Mouse (Mus musculus): ENCODE results near the gene Spns3. TPM values are rescaled to one million over a fixed set of nuclear protein-coding genes. Genes with fewer than 3 reads are reported as not detected.

The Spns3 gene
- polyA plus RNA-seq, 1 experiment from 2014 or later: 0.19 TPM

DNA sequence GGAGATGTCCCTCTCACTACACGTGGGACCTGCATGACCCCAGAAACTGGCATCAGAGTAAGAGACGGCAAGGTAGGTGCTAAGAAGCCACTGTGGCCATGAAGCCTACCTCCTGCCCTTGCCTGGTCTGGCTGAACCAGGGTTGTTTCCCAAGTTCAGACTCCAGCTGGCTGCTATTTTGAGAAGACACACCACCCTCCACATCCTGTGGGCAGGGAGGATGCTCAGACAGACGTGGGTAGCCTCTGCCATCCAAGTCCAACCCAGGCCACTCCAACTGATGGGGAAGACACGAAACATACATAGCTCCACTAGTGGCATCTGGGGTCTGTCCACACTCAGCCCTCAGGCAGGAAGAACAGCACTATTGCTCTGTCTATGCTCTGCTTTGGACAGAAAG lies 80.3 kb downstream of the Spns3 start:
- 56% methylated on average over 4 of the region's 4 CpGs for WGBS
- no peak for ATAC-seq (ENCODE audit: insufficient number of reproducible peaks, low FRiP score)
- peak overlapping the region; percentile 63; the same call in 1 of the 2 replicates for H3K27ac ChIP-seq (ENCODE audit: poor library complexity, severe bottlenecking)
- no peaks in the 10 kb centered on the region for H3K36me3 ChIP-seq
- no peaks in the 10 kb centered on the region for H3K9me3 ChIP-seq (replicated peaks)
- H3K4me2 ChIP-seq: no peak overlapping the region
- no peaks in the 10 kb centered on the region for H3K27me3 ChIP-seq (replicated peaks)
- no peak overlapping the region for H3K4me3 ChIP-seq
- peaks cover 57% of the 10 kb centered on the region for H3K4me1 ChIP-seq (replicated peaks)
- no peak overlapping the region for H3K9ac ChIP-seq

GRCm38 (mm10) chr11:72469217-72469616 lies 81.1 kb downstream of the Spns3 start:
- H3K4me2 ChIP-seq: no peak overlapping the region
- no peaks in the 10 kb centered on the region for H3K9me3 ChIP-seq (replicated peaks)
- H3K4me1 ChIP-seq (replicated peaks): peaks cover 50% of the 10 kb centered on the region
- WGBS: 20% methylated on average over 5 of the region's 5 CpGs
- ATAC-seq (ENCODE audit: insufficient number of reproducible peaks, low FRiP score): peak; percentile 81
- peak overlapping the region; percentile 63 for H3K27ac ChIP-seq (ENCODE audit: poor library complexity, severe bottlenecking)
- H3K36me3 ChIP-seq: no peaks in the 10 kb centered on the region
- H3K27me3 ChIP-seq (replicated peaks): no peaks in the 10 kb centered on the region
- H3K4me3 ChIP-seq: no peak overlapping the region
- H3K9ac ChIP-seq: no peak overlapping the region

- no peak overlapping the region for H3K4me3 ChIP-seq
- H3K9ac ChIP-seq: no peak overlapping the region
- no peaks in the 10 kb centered on the region for H3K27me3 ChIP-seq (replicated peaks)
- H3K9me3 ChIP-seq (replicated peaks): no peaks in the 10 kb centered on the region
- peaks cover 50% of the 10 kb centered on the region for H3K4me1 ChIP-seq (replicated peaks)
- no peak for ATAC-seq (ENCODE audit: insufficient number of reproducible peaks, low FRiP score)
- WGBS: 76% methylated on average over 5 of the region's 5 CpGs
- H3K27ac ChIP-seq (ENCODE audit: poor library complexity, severe bottlenecking): peak overlapping the region; percentile 63
- H3K36me3 ChIP-seq: no peaks in the 10 kb centered on the region
- H3K4me2 ChIP-seq: no peak overlapping the region
These were observed 81.8 kb downstream of the Spns3 start for GRCm38 (mm10) chr11:72468525-72468924.

DNA sequence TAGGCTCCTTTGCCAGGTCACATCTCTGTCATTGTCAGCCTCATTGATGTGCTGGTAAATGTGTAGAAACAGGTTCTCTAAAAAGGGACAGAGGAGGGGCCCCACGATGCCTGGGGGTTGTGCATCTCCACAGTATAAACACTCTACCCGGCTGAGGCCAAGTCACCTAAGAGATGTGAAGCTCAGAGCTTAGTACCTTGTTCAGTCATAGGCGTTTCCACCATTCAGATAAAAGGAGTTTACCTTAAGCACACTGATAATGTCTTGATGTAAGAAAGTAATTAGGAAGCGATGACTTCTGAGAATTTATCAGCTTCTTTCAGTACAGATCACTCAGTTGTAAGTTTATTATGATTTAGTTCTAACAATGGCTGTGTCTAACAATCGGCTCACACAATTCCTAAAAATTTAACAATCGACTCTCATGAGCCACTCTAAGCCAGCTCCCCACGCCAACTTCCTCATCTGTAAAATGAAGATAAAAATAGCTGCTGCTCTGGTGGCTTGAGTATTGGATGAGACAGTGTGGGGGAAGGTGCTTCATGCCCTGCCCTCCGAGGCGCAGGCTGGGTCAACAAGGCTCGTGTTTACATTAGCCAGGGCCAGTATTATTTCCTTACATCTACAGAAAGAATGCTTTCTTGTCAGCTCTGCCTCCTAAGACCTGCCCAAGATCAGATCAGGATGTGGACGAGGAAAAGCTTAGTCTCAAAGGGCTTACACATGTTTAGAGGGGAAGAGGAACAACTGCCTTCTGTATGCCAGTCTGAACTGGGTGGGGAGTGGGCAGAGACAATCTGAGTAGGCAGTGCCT lies 83.4 kb downstream of the Spns3 start:
- peak; percentile 56 for ATAC-seq (ENCODE audit: insufficient number of reproducible peaks, low FRiP score)
- Histone ChIP-seq H3K4me3 (no peak overlapping the region), H3K9ac (peak overlapping the region; percentile 32; the same call in 1 of the 2 replicates), H3K36me3 (no peaks in the 10 kb centered on the region), H3K27ac (ENCODE audit: poor library complexity, severe bottlenecking) (peak overlapping the region; percentile 71), H3K4me2 (peak overlapping the region; percentile 38), H3K9me3 (replicated peaks) (no peaks in the 10 kb centered on the region), H3K4me1 (replicated peaks) (peaks cover 54% of the 10 kb centered on the region), H3K27me3 (replicated peaks) (no peaks in the 10 kb centered on the region)
- WGBS: 18% methylated on average over 11 of the region's 11 CpGs

DNA sequence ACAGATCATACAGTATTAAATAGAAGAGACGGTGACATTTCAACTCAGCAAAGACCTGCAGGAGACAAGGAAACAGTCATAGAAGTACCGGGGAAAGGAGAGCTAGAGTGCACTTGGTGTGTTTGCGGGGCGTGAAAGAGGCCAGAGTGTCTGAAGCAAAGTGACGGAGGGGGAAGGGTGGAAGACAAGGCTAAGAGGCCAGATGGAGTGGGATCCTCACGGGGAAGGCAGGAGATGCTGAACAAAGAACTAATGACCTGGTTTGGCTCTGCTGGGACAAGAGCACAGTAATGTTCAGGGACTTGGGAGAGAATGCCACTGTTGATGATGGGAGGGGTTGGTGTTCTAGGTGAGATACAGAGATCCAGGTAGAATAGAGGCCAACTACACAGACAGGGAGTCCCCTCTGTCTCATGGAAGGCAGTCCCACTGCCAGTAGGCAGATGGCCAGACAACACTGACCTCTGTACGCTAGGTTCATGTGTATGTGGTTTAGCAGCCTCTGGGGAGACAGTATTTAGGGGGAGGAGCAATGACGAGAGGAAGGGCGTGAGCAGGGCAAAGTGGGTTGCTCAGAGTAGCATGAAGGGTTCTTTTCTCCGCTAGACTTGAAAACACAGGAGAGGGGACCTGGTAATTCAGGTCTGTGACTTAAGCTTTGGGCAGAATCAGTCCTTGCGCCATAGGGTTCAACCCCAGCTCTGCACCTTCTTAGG lies 84.2 kb downstream of the Spns3 start:
- no peaks in the 10 kb centered on the region for H3K9me3 ChIP-seq (replicated peaks)
- ATAC-seq (ENCODE audit: insufficient number of reproducible peaks, low FRiP score): no peak
- peaks cover 56% of the 10 kb centered on the region for H3K4me1 ChIP-seq (replicated peaks)
- H3K9ac ChIP-seq: no peak overlapping the region
- no peaks in the 10 kb centered on the region for H3K36me3 ChIP-seq
- H3K27me3 ChIP-seq (replicated peaks): no peaks in the 10 kb centered on the region
- H3K4me2 ChIP-seq: no peak overlapping the region
- H3K27ac ChIP-seq (ENCODE audit: poor library complexity, severe bottlenecking): peak overlapping the region; percentile 71
- 63% methylated on average over 11 of the region's 11 CpGs for WGBS
- H3K4me3 ChIP-seq: no peak overlapping the region

DNA sequence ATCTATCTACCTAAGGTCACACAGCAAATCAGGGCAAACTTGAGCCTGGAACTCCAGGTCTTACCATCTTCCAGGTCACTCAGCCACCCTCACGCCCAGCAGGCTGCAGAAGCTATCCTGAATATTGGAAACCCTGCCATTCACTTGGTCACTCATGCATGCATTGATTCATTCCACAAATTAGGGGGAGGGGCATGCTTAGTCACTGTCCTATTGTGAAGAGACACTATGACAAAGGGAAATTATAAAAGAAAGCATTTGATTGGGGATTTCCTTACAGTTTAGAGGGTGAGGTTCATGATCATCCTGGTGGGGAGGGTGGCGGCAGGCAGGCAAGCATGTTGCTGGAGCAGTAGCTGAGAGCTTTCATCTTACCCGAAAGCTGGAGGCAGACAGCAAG lies 85.5 kb downstream of the Spns3 start:
- ATAC-seq (ENCODE audit: insufficient number of reproducible peaks, low FRiP score): no peak
- Histone ChIP-seq H3K36me3 (no peaks in the 10 kb centered on the region), H3K9ac (no peak overlapping the region), H3K9me3 (replicated peaks) (no peaks in the 10 kb centered on the region), H3K4me1 (replicated peaks) (peaks cover 49% of the 10 kb centered on the region), H3K27ac (ENCODE audit: poor library complexity, severe bottlenecking) (no peak overlapping the region), H3K4me3 (no peak overlapping the region), H3K27me3 (replicated peaks) (no peaks in the 10 kb centered on the region), H3K4me2 (no peak overlapping the region)
- WGBS: 80% methylated on average over 3 of the region's 3 CpGs

GRCm38 (mm10) chr11:72461500-72461981 lies 88.8 kb downstream of the Spns3 start:
- H3K4me2 ChIP-seq: no peak overlapping the region
- H3K9me3 ChIP-seq (replicated peaks): no peaks in the 10 kb centered on the region
- H3K4me3 ChIP-seq: no peak overlapping the region
- no peaks in the 10 kb centered on the region for H3K27me3 ChIP-seq (replicated peaks)
- ATAC-seq (ENCODE audit: insufficient number of reproducible peaks, low FRiP score): no peak
- no peak overlapping the region for H3K9ac ChIP-seq
- no peaks in the 10 kb centered on the region for H3K36me3 ChIP-seq
- H3K4me1 ChIP-seq (replicated peaks): peaks cover 43% of the 10 kb centered on the region
- no peak overlapping the region for H3K27ac ChIP-seq (ENCODE audit: poor library complexity, severe bottlenecking)
- 33% methylated on average over 5 of the region's 5 CpGs for WGBS

DNA sequence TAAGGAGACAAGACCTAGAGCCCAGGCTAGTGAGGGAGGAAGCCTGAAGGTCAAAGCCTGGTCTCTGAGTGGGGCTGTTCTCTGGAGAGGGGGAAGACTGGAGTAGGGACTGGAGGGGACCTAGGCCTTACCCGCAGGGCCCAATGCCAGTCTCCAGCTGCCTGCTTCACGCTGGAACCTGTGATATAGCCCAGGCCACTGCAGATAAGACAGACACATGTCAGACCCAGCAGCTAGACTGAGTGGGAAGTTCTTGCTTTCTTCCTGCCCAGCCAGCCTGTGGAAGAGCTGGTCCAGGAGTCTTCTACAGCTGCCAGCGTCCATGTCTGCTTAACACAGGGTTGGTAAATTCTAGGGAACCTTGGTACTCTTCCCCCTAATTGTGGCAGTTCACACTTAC lies 91.8 kb downstream of the Spns3 start:
- peak; percentile 62 for ATAC-seq (ENCODE audit: insufficient number of reproducible peaks, low FRiP score)
- Histone ChIP-seq H3K9ac (no peak overlapping the region), H3K36me3 (no peaks in the 10 kb centered on the region), H3K27me3 (replicated peaks) (no peaks in the 10 kb centered on the region), H3K4me3 (no peak overlapping the region), H3K4me2 (no peak overlapping the region), H3K4me1 (replicated peaks) (peaks cover 37% of the 10 kb centered on the region), H3K9me3 (replicated peaks) (no peaks in the 10 kb centered on the region), H3K27ac (ENCODE audit: poor library complexity, severe bottlenecking) (peak overlapping the region; percentile 80)
- WGBS: 13% methylated on average over 3 of the region's 3 CpGs

GRCm38 (mm10) chr11:72457995-72458496 lies 92.3 kb downstream of the Spns3 start:
- peaks cover 37% of the 10 kb centered on the region for H3K4me1 ChIP-seq (replicated peaks)
- H3K27ac ChIP-seq (ENCODE audit: poor library complexity, severe bottlenecking): peak overlapping the region; percentile 80
- H3K9ac ChIP-seq: peak overlapping the region; percentile 30; the same call in 1 of the 2 replicates
- no peaks in the 10 kb centered on the region for H3K9me3 ChIP-seq (replicated peaks)
- H3K4me2 ChIP-seq: no peak overlapping the region
- WGBS: 49% methylated on average over 12 of the region's 12 CpGs
- no peaks in the 10 kb centered on the region for H3K36me3 ChIP-seq
- H3K27me3 ChIP-seq (replicated peaks): no peaks in the 10 kb centered on the region
- no peak overlapping the region for H3K4me3 ChIP-seq
- peak; percentile 84 for ATAC-seq (ENCODE audit: insufficient number of reproducible peaks, low FRiP score)

- Histone ChIP-seq H3K4me1 (replicated peaks) (peaks cover 31% of the 10 kb centered on the region), H3K9ac (no peak overlapping the region), H3K4me3 (no peak overlapping the region), H3K27me3 (replicated peaks) (no peaks in the 10 kb centered on the region), H3K9me3 (replicated peaks) (no peaks in the 10 kb centered on the region), H3K4me2 (no peak overlapping the region), H3K36me3 (peaks cover 23% of the 10 kb centered on the region), H3K27ac (ENCODE audit: poor library complexity, severe bottlenecking) (no peak overlapping the region)
- ATAC-seq (ENCODE audit: insufficient number of reproducible peaks, low FRiP score): no peak
- WGBS: 69% methylated on average over 5 of the region's 5 CpGs
These were observed 94.6 kb downstream of the Spns3 start for GRCm38 (mm10) chr11:72455694-72456093.

All from heart, embryonic 12.5 days (tissue).